Mouse (Mus musculus): ENCODE measurements at regions not wholly inside any gene's neighbourhood (a gene's known extent, or its start where the extent isn't known, plus 50 kb on each side); places are given as distances from the start of the nearest gene placed in this dataset.

DNA sequence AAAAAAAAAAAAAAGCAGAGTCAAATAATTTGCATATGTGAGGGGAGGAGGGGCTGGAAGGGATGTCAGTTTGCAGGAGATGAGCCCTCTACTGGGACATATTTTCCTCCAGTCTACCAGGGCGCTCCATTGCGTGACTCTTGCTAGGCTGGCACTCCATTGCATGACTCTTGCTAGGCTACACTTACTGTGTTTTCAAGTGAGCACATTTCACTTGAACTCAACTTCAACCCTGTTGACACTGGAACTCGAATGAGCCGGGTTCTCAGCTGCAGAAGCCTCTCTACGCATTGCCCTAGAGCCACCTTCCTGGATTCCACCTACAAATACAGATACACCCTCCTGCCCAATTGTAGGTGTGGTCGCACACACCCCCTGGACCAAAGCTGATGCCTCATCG, 131.5 kb upstream of the 3110018I06Rik start:
- no peak overlapping the region for H3K4me2 ChIP-seq
- DNase-seq (ENCODE audit: low spot score, missing footprints), result no peak
- H3K9ac ChIP-seq (ENCODE audit: low read length), result no peak overlapping the region
- no peaks in the 10 kb centered on the region for H3K36me3 ChIP-seq (ENCODE audit: control insufficient read depth, insufficient read depth, low read length)
- H3K4me3 ChIP-seq (ENCODE audit: low read depth, low read length), result no peak overlapping the region
- H3K27me3 ChIP-seq (ENCODE audit: control insufficient read depth, insufficient read depth, low read length), result no peaks in the 10 kb centered on the region
- H3K27ac ChIP-seq (ENCODE audit: low read depth, low read length), result no peak overlapping the region
- 90% methylated on average over 7 of the region's 7 CpGs for WGBS
- H3K9me3 ChIP-seq (ENCODE audit: control insufficient read depth, low read length), result no peaks in the 10 kb centered on the region
- H3K4me1 ChIP-seq (ENCODE audit: control insufficient read depth, insufficient read depth, low read length), result no peaks in the 10 kb centered on the region; the same call in 1 of the 2 replicates
- no peak for ATAC-seq (ENCODE audit: low FRiP score)

DNA sequence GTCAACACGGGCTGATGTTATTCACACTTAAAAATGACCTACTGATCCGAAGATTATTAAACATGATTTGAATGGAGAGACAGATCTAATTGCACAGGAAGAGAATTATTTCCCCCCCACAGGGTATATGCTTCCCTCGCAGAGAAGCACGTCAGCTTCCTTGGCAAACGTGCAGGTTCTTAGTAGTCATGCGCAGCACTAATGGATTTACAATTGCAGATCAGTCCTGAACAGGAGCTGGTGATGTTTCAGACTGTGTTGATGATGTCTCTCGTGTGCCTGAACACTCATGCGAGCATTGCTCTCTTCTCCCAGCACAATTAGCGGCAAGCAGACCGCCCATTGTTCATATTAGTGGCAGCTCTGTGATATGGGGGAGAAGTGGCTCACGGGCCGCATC, 127.9 kb upstream of the 3110018I06Rik start:
- ATAC-seq (ENCODE audit: low FRiP score), result no peak
- H3K36me3 ChIP-seq (ENCODE audit: control insufficient read depth, insufficient read depth, low read length), result no peaks in the 10 kb centered on the region
- DNase-seq (ENCODE audit: low spot score, missing footprints), result no peak
- no peak overlapping the region for H3K9ac ChIP-seq (ENCODE audit: low read length)
- 90% methylated on average over 12 of the region's 12 CpGs for WGBS
- no peaks in the 10 kb centered on the region for H3K27me3 ChIP-seq (ENCODE audit: control insufficient read depth, insufficient read depth, low read length)
- H3K27ac ChIP-seq (ENCODE audit: low read depth, low read length), result no peak overlapping the region
- H3K9me3 ChIP-seq (ENCODE audit: control insufficient read depth, low read length), result no peaks in the 10 kb centered on the region
- no peaks in the 10 kb centered on the region; the same call in 1 of the 2 replicates for H3K4me1 ChIP-seq (ENCODE audit: control insufficient read depth, insufficient read depth, low read length)
- no peak overlapping the region for H3K4me2 ChIP-seq
- no peak overlapping the region for H3K4me3 ChIP-seq (ENCODE audit: low read depth, low read length)

- Histone ChIP-seq H3K4me2 (no peak overlapping the region), H3K36me3 (ENCODE audit: control insufficient read depth, insufficient read depth, low read length) (no peaks in the 10 kb centered on the region), H3K4me3 (ENCODE audit: low read depth, low read length) (no peak overlapping the region), H3K27me3 (ENCODE audit: control insufficient read depth, insufficient read depth, low read length) (no peaks in the 10 kb centered on the region), H3K9ac (ENCODE audit: low read length) (no peak overlapping the region), H3K9me3 (ENCODE audit: control insufficient read depth, low read length) (no peaks in the 10 kb centered on the region), H3K4me1 (ENCODE audit: control insufficient read depth, insufficient read depth, low read length) (no peaks in the 10 kb centered on the region), H3K27ac (ENCODE audit: low read depth, low read length) (no peak overlapping the region)
- ATAC-seq (ENCODE audit: low FRiP score) (no peak), DNase-seq (ENCODE audit: low spot score, missing footprints) (no peak)
- WGBS, result 93% methylated on average over 7 of the region's 7 CpGs
These were observed 126.8 kb upstream of the 3110018I06Rik start for GRCm38 (mm10) chr12:107361606-107362005.

- Histone ChIP-seq H3K4me2 (no peak overlapping the region), H3K36me3 (ENCODE audit: control insufficient read depth, insufficient read depth, low read length) (no peaks in the 10 kb centered on the region), H3K4me3 (ENCODE audit: low read depth, low read length) (no peak overlapping the region), H3K9ac (ENCODE audit: low read length) (no peak overlapping the region), H3K4me1 (ENCODE audit: control insufficient read depth, insufficient read depth, low read length) (no peaks in the 10 kb centered on the region), H3K27ac (ENCODE audit: low read depth, low read length) (no peak overlapping the region), H3K27me3 (ENCODE audit: control insufficient read depth, insufficient read depth, low read length) (no peaks in the 10 kb centered on the region), H3K9me3 (ENCODE audit: control insufficient read depth, low read length) (no peaks in the 10 kb centered on the region)
- DNase-seq (ENCODE audit: low spot score, missing footprints) (no peak), ATAC-seq (ENCODE audit: low FRiP score) (no peak)
- WGBS, result 82% methylated on average over 10 of the region's 10 CpGs
These were observed 126.3 kb upstream of the 3110018I06Rik start for GRCm38 (mm10) chr12:107362120-107362519.

GRCm38 (mm10) chr12:107372254-107372653, 116.2 kb upstream of the 3110018I06Rik start:
- WGBS, result 78% methylated on average over 7 of the region's 7 CpGs

GRCm38 (mm10) chr12:107392050-107392795, 96.2 kb upstream of the 3110018I06Rik start:
- no peaks in the 10 kb centered on the region for H3K4me1 ChIP-seq (ENCODE audit: control insufficient read depth, insufficient read depth, low read length)
- 75% methylated on average over 14 of the region's 14 CpGs for WGBS
- DNase-seq (ENCODE audit: low spot score, missing footprints) (peak; percentile 72), ATAC-seq (ENCODE audit: low FRiP score) (no peak)
- no peaks in the 10 kb centered on the region for H3K9me3 ChIP-seq (ENCODE audit: control insufficient read depth, low read length)
- H3K4me3 ChIP-seq (ENCODE audit: low read depth, low read length), result no peak overlapping the region
- no peaks in the 10 kb centered on the region for H3K36me3 ChIP-seq (ENCODE audit: control insufficient read depth, insufficient read depth, low read length)
- no peak overlapping the region for H3K9ac ChIP-seq (ENCODE audit: low read length)
- H3K27ac ChIP-seq (ENCODE audit: low read depth, low read length), result no peak overlapping the region
- no peak overlapping the region for H3K4me2 ChIP-seq
- H3K27me3 ChIP-seq (ENCODE audit: control insufficient read depth, insufficient read depth, low read length), result no peaks in the 10 kb centered on the region

More at GRCm38 (mm10) chr12:107372254-107372653, 116.2 kb upstream of the 3110018I06Rik start:
- no peaks in the 10 kb centered on the region for H3K36me3 ChIP-seq (ENCODE audit: control insufficient read depth, insufficient read depth, low read length)
- DNase-seq (ENCODE audit: low spot score, missing footprints), result no peak
- no peak overlapping the region for H3K4me3 ChIP-seq (ENCODE audit: low read depth, low read length)
- H3K27ac ChIP-seq (ENCODE audit: low read depth, low read length), result no peak overlapping the region
- no peaks in the 10 kb centered on the region for H3K4me1 ChIP-seq (ENCODE audit: control insufficient read depth, insufficient read depth, low read length)
- H3K9ac ChIP-seq (ENCODE audit: low read length), result no peak overlapping the region
- H3K4me2 ChIP-seq, result no peak overlapping the region
- no peaks in the 10 kb centered on the region for H3K27me3 ChIP-seq (ENCODE audit: control insufficient read depth, insufficient read depth, low read length)
- no peak for ATAC-seq (ENCODE audit: low FRiP score)
- H3K9me3 ChIP-seq (ENCODE audit: control insufficient read depth, low read length), result no peaks in the 10 kb centered on the region

DNA sequence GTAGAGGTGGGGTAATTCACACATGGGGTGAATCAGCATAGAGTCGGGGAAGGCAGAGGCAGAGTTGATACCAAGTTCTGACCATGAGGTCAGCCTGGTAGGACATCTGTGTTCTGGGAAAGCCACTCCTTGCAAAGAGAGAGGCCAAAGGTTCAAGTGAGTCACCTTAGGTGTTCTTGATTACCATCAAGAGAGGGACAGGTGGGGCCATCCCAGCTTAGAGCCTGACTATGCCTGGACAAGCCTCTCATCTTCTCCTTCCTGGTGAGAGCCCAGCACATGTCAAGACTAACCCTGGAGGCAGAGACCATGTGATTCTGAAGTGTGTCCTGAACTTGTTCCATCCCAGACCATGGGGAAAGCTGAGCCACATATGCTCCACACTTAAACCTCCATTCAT, 94.0 kb upstream of the 3110018I06Rik start:
- Histone ChIP-seq H3K4me1 (ENCODE audit: control insufficient read depth, insufficient read depth, low read length) (no peaks in the 10 kb centered on the region), H3K9me3 (ENCODE audit: control insufficient read depth, low read length) (no peaks in the 10 kb centered on the region), H3K4me3 (ENCODE audit: low read depth, low read length) (no peak overlapping the region), H3K4me2 (no peak overlapping the region), H3K27me3 (ENCODE audit: control insufficient read depth, insufficient read depth, low read length) (no peaks in the 10 kb centered on the region), H3K9ac (ENCODE audit: low read length) (no peak overlapping the region), H3K27ac (ENCODE audit: low read depth, low read length) (no peak overlapping the region), H3K36me3 (ENCODE audit: control insufficient read depth, insufficient read depth, low read length) (no peaks in the 10 kb centered on the region)
- WGBS, result 90% methylated on average over 1 of the region's 1 CpGs
- DNase-seq (ENCODE audit: low spot score, missing footprints) (no peak), ATAC-seq (ENCODE audit: low FRiP score) (no peak)

- Histone ChIP-seq H3K36me3 (ENCODE audit: control insufficient read depth, insufficient read depth, low read length) (no peaks in the 10 kb centered on the region), H3K27ac (ENCODE audit: low read depth, low read length) (no peak overlapping the region), H3K4me1 (ENCODE audit: control insufficient read depth, insufficient read depth, low read length) (no peaks in the 10 kb centered on the region), H3K4me3 (ENCODE audit: low read depth, low read length) (no peak overlapping the region), H3K27me3 (ENCODE audit: control insufficient read depth, insufficient read depth, low read length) (no peaks in the 10 kb centered on the region), H3K4me2 (no peak overlapping the region), H3K9ac (ENCODE audit: low read length) (no peak overlapping the region), H3K9me3 (ENCODE audit: control insufficient read depth, low read length) (no peaks in the 10 kb centered on the region)
- DNase-seq (ENCODE audit: low spot score, missing footprints) (no peak), ATAC-seq (ENCODE audit: low FRiP score) (no peak)
- WGBS, result 91% methylated on average over 10 of the region's 10 CpGs
These were observed 83.6 kb upstream of the 3110018I06Rik start for GRCm38 (mm10) chr12:107404821-107405220.

DNA sequence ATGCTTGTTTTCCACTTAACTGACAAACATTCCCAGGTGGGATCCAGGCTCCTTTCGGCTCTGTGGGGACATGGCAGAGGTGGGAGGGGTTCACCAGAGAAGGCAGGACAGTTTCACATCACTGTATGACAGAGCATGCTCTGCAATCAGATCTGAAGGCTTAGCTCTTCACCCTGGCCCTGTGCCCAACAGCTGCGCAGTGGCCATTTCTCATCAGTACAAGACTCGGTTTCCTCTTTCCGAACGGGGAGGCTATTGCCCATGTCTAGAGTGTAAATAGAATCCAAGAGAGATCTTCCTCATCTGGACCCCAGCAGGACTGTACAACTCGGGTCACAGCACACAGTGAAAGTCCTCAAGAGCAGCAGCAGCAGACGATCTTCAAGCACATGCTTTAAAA, 64.5 kb upstream of the 3110018I06Rik start:
- no peak overlapping the region for H3K27ac ChIP-seq (ENCODE audit: low read depth, low read length)
- 89% methylated on average over 7 of the region's 7 CpGs for WGBS
- no peaks in the 10 kb centered on the region for H3K27me3 ChIP-seq (ENCODE audit: control insufficient read depth, insufficient read depth, low read length)
- H3K4me3 ChIP-seq (ENCODE audit: low read depth, low read length), result no peak overlapping the region
- no peak overlapping the region for H3K4me2 ChIP-seq
- no peak overlapping the region for H3K9ac ChIP-seq (ENCODE audit: low read length)
- DNase-seq (ENCODE audit: low spot score, missing footprints) (no peak), ATAC-seq (ENCODE audit: low FRiP score) (no peak)
- no peaks in the 10 kb centered on the region for H3K4me1 ChIP-seq (ENCODE audit: control insufficient read depth, insufficient read depth, low read length)
- H3K9me3 ChIP-seq (ENCODE audit: control insufficient read depth, low read length), result no peaks in the 10 kb centered on the region
- H3K36me3 ChIP-seq (ENCODE audit: control insufficient read depth, insufficient read depth, low read length), result no peaks in the 10 kb centered on the region
